Mouse (Mus musculus) cerebellum, adult 11-12 months (tissue): ENCODE results near the gene Olfr615.
"Not testable (repeated sequence)": the region's sequence is repeated elsewhere in the genome, so short reads cannot be mapped to it uniquely, and the experiment has no call there.

Experiments used
- DNase-seq: peaks from one replicate; pipeline ENCODE4 v3.0.0; 2022

Olfr615 gene

GRCm38 (mm10) chr7:103555779-103556178 lies at the start of gene Olfr615:
Gene Olfr615 (plus strand): TSS chr7:103556079.
- DNase-seq = no peak

- no peak for DNase-seq
These were observed 43.9 kb upstream of the Olfr615 start, which contains the start of gene Olfr610 for GRCm38 (mm10) chr7:103512022-103512421. Gene Olfr610 (minus strand): TSS chr7:103512122.

- not testable (repeated sequence) for DNase-seq
These were observed 35.1 kb upstream of the Olfr615 start, which contains the start of gene Olfr611 for GRCm38 (mm10) chr7:103520746-103521145. Gene Olfr611 (minus strand): TSS chr7:103520846.

- not testable (repeated sequence) for DNase-seq
These were observed 13.3 kb upstream of the Olfr615 start, which contains the start of gene Olfr612 for GRCm38 (mm10) chr7:103542617-103543016. Gene Olfr612 (minus strand): TSS chr7:103542717.

GRCm38 (mm10) chr7:103547774-103548173 lies 8.1 kb upstream of the Olfr615 start, which contains the start of gene Olfr613:
Gene Olfr613 (plus strand): TSS chr7:103548074.
- no peak for DNase-seq

GRCm38 (mm10) chr7:103569043-103569442 lies 13.2 kb downstream of the Olfr615 start, which contains the start of gene Olfr616:
Gene Olfr616 (minus strand): TSS chr7:103569143.
- DNase-seq = no peak

GRCm38 (mm10) chr7:103572761-103573160 lies 16.9 kb downstream of the Olfr615 start, which contains the start of gene Olfr617:
Gene Olfr617 (plus strand): TSS chr7:103573061.
- no peak for DNase-seq

- DNase-seq = no peak
These were observed 33.9 kb downstream of the Olfr615 start, which contains the start of gene Olfr618 for GRCm38 (mm10) chr7:103589803-103590202. Gene Olfr618 (plus strand): TSS chr7:103590103.

- no peak for DNase-seq
These were observed 44.4 kb downstream of the Olfr615 start, which contains the start of gene Olfr619 for GRCm38 (mm10) chr7:103600275-103600674. Gene Olfr619 (plus strand): TSS chr7:103600575.

GRCm38 (mm10) chr7:103607425-103607824 lies 51.5 kb downstream of the Olfr615 start:
- DNase-seq = no peak

- no peak for DNase-seq
These were observed 56.6 kb downstream of the Olfr615 start, which contains the start of gene Olfr620 for GRCm38 (mm10) chr7:103612434-103612833. Gene Olfr620 (minus strand): TSS chr7:103612534.
